Mouse (Mus musculus) spleen, adult 2 months (tissue): Measurements from ENCODE around the gene Gm128.
"Not testable (repeated sequence)": the region's sequence is repeated elsewhere in the genome, so short reads cannot be mapped to it uniquely, and the experiment has no call there.

ENCODE experiments used
- CTCF ChIP-seq: fragments of 200-500 bp; IDR thresholded peaks from 2 replicates; pipeline ENCODE4 v1.5.1; 2011; ENCODE audit warnings: mild to moderate bottlenecking, inconsistent platforms; ENCODE audit not compliant: insufficient read depth, insufficient read length, insufficient replicate concordance; ENCODE audit errors: extremely low read depth
- POLR2A ChIP-seq: fragments of 200-500 bp; IDR thresholded peaks from 2 replicates; pipeline ENCODE4 v1.6.1; 2011; ENCODE audit warnings: low read depth, low read length, inconsistent platforms

DNA sequence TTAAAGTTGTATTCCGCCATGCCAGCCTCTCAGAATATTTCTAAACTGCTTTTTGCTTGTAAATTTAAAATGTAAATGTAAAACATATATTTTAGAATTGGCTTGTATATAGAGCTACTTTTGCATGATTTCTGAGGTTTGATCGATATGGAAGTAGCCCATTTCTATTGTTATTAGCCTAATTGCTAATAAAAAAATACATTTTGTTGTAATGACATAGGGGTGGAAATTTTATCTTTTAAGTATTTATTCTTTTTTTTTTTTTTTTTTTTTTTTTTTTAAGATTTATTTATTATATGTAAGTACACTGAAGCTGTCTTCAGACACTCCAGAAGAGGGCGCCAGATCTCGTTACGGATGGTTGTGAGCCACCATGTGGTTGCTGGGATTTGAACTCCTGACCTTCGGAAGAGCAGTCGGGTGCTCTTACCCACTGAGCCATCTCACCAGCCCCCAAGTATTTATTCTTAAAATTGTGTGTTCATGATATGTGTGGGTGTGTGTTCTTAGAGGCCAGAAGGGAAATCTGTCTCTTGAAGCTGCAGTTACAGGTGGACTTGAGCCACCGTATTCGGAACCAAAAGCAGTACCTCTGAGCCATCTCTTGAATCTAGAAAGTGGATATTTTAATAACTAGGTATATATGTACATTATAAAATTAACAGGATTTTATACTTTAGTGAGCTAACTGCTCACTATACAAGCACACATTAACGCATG, 28.3 kb downstream of the Gm128 start:
- not testable (repeated sequence) for TF ChIP-seq POLR2A, CTCF
